26 mouse cellular contexts compared by ENCODE assay signal in the genomic region with DNA sequence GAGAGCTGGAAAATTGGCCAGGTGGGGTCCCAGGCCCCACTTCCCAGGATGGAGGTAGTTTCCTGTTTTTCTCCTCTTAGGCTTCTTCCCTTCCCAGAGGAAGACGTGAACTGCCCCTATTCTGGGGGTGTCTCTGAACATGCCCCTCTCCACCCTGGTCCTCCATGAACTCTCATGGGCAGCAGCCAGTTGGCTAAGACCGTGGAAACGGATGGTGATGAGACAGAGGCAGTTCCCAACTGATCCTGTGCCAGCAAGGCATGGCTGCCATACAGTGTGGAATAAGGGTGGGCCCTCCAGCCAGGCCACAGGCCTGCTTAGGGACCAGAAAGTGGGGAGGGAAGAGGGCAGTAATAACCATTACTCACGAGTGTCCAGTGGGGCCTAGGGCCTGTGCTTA. TPM values are rescaled to one million over a fixed set of nuclear protein-coding genes. Genes with fewer than 3 reads are reported as not detected.
DNase-seq lines count a peak whose midpoint lies in the region; ATAC-seq and TF ChIP-seq lines count a peak whose summit lies in the region.
"Had no signal": no experiment of that assay in that cellular context is flagged by ENCODE, and none has a peak within 500 bp of the region (broad histone marks: within the 10 kb centered on the region; RNA-seq: fewer than 3 reads in every experiment).

No protein-coding gene starts in this region.

- TF ChIP-seq EP300 in lung, postnatal 0 days (IDR thresholded peaks at IDR 0.05), result no peak

- no peak for DNase-seq in embryonic facial prominence, embryonic 10.5 days (ENCODE audit: low spot score)
- no peak for DNase-seq in limb, embryonic 10.5 days (ENCODE audit: low spot score)
- DNase-seq in lung, postnatal 0 days (ENCODE audit: low spot score), result no peak
- DNase-seq in lung, adult 2 months, result no peak
- peak; percentile 44 to 74 for DNase-seq in lung, postnatal 4 days
- no peak for DNase-seq in lung, postnatal 25 days (ENCODE audit: low spot score)
- DNase-seq: adrenal gland, adult 2 months; adrenal gland, postnatal 10 days; adrenal gland, postnatal 25 days; B cell, adult 2 months; cerebellum, adult 11 months; cerebellum, adult 18-20 months; cerebellum, adult 8-10 months; cerebellum, adult 9-11 months; cerebellum, postnatal 14 days; cerebellum, postnatal 36 days; embryo, embryonic 11 days; forebrain, postnatal 0 days had no signal

- H3K9ac ChIP-seq in embryonic facial prominence, embryonic 15.5 days, result no peak overlapping the region
- 0 out of 2 replicates have a peak overlapping the region, but pooled peaks have one; percentile 18 for H3K9ac ChIP-seq in limb, embryonic 12.5 days (replicated peaks)
- H3K9ac ChIP-seq in lung, postnatal 0 days (replicated peaks; ENCODE audit: low read depth), result no peak overlapping the region
- H3K9ac ChIP-seq: embryonic facial prominence, embryonic 12.5 days; forebrain, embryonic 13.5 days; forebrain, embryonic 15.5 days; forebrain, postnatal 0 days had no signal

- H3K9me3 ChIP-seq in embryonic facial prominence, embryonic 15.5 days (replicated peaks), result no peaks in the 10 kb centered on the region
- H3K9me3 ChIP-seq in embryonic facial prominence, embryonic 10.5 days, result no peaks in the 10 kb centered on the region
- no peaks in the 10 kb centered on the region for H3K9me3 ChIP-seq in limb, embryonic 12.5 days
- no peaks in the 10 kb centered on the region for H3K9me3 ChIP-seq in limb, embryonic 10.5 days (replicated peaks)
- no peaks in the 10 kb centered on the region for H3K9me3 ChIP-seq in lung, postnatal 0 days (ENCODE audit: low read length)
- H3K9me3 ChIP-seq: embryonic facial prominence, embryonic 12.5 days; forebrain, embryonic 13.5 days; forebrain, embryonic 15.5 days; G1E had no signal

- no peak for TF ChIP-seq CTCF in lung, postnatal 0 days (IDR thresholded peaks at IDR 0.05)
- TF ChIP-seq CTCF in lung, adult 2 months (IDR thresholded peaks at IDR 0.05; ENCODE audit: insufficient read depth, low read length), result no peak

- H3K4me2 ChIP-seq in embryonic facial prominence, embryonic 15.5 days (replicated peaks), result no peak overlapping the region
- H3K4me2 ChIP-seq in limb, embryonic 12.5 days, result no peak overlapping the region
- H3K4me2 ChIP-seq in lung, postnatal 0 days (replicated peaks; ENCODE audit: low read depth, low read length), result no peak overlapping the region
- H3K4me2 ChIP-seq: embryonic facial prominence, embryonic 12.5 days; forebrain, embryonic 13.5 days; forebrain, embryonic 15.5 days had no signal

- H3K27ac ChIP-seq in embryonic facial prominence, embryonic 15.5 days (replicated peaks), result no peak overlapping the region
- H3K27ac ChIP-seq in embryonic facial prominence, embryonic 10.5 days (replicated peaks), result no peak overlapping the region
- H3K27ac ChIP-seq in limb, embryonic 12.5 days, result no peak overlapping the region
- no peak overlapping the region for H3K27ac ChIP-seq in limb, embryonic 10.5 days
- no peak overlapping the region for H3K27ac ChIP-seq in lung, postnatal 0 days (ENCODE audit: low read length)
- H3K27ac ChIP-seq: embryonic facial prominence, embryonic 12.5 days; forebrain, embryonic 13.5 days; forebrain, embryonic 15.5 days had no signal

- peaks cover 28% of the 10 kb centered on the region for H3K27me3 ChIP-seq in embryonic facial prominence, embryonic 15.5 days
- H3K27me3 ChIP-seq in embryonic facial prominence, embryonic 10.5 days (replicated peaks; ENCODE audit: low read depth, poor library complexity, severe bottlenecking), result peaks cover 35% of the 10 kb centered on the region
- peaks cover 37% of the 10 kb centered on the region for H3K27me3 ChIP-seq in limb, embryonic 12.5 days
- peaks cover 33% of the 10 kb centered on the region for H3K27me3 ChIP-seq in limb, embryonic 10.5 days (ENCODE audit: low read depth, poor library complexity, severe bottlenecking)
- H3K27me3 ChIP-seq in lung, postnatal 0 days (replicated peaks; ENCODE audit: insufficient read depth, low read length), result peaks cover 4% of the 10 kb centered on the region; the same call in 1 of the 2 replicates

- no peaks in the 10 kb centered on the region for H3K4me1 ChIP-seq in embryonic facial prominence, embryonic 15.5 days
- H3K4me1 ChIP-seq in embryonic facial prominence, embryonic 10.5 days, result no peaks in the 10 kb centered on the region
- no peaks in the 10 kb centered on the region for H3K4me1 ChIP-seq in limb, embryonic 12.5 days (replicated peaks)
- H3K4me1 ChIP-seq in limb, embryonic 10.5 days, result peaks cover 6% of the 10 kb centered on the region
- H3K4me1 ChIP-seq in lung, postnatal 0 days (ENCODE audit: insufficient read depth, low read depth, low read length), result no peaks in the 10 kb centered on the region
- H3K4me1 ChIP-seq in lung, adult 2 months (ENCODE audit: control insufficient read depth, insufficient read depth, low read length), result no peaks in the 10 kb centered on the region
- H3K4me1 ChIP-seq: embryonic facial prominence, embryonic 12.5 days; forebrain, embryonic 13.5 days; forebrain, embryonic 15.5 days had no signal

- no peak for TF ChIP-seq POLR2A in lung, adult 2 months (IDR thresholded peaks at IDR 0.05; ENCODE audit: borderline replicate concordance, extremely low read depth, low read depth, low read length)

- WGBS in embryonic facial prominence, embryonic 15.5 days, result 75% methylated on average over 4 of the region's 4 CpGs
- 76% methylated on average over 4 of the region's 4 CpGs for WGBS in embryonic facial prominence, embryonic 10.5 days
- WGBS in limb, embryonic 12.5 days, result 73% methylated on average over 4 of the region's 4 CpGs
- WGBS in limb, embryonic 10.5 days, result 74% methylated on average over 4 of the region's 4 CpGs
- WGBS in lung, postnatal 0 days, result 57% methylated on average over 4 of the region's 4 CpGs
- 64% methylated on average over 4 of the region's 4 CpGs for WGBS in lung, adult 2 months

- H3K4me3 ChIP-seq in embryonic facial prominence, embryonic 15.5 days (replicated peaks), result no peak overlapping the region
- no peak overlapping the region for H3K4me3 ChIP-seq in embryonic facial prominence, embryonic 10.5 days
- no peak overlapping the region for H3K4me3 ChIP-seq in limb, embryonic 12.5 days (replicated peaks)
- no peak overlapping the region for H3K4me3 ChIP-seq in limb, embryonic 10.5 days
- no peak overlapping the region for H3K4me3 ChIP-seq in lung, postnatal 0 days (ENCODE audit: low read depth, low read length)
- no peak overlapping the region for H3K4me3 ChIP-seq in lung, adult 2 months (replicated peaks; ENCODE audit: extremely low read depth, low read depth, low read length)
- H3K4me3 ChIP-seq: embryonic facial prominence, embryonic 12.5 days; erythroblast, embryonic 14.5 days; forebrain, embryonic 13.5 days; forebrain, embryonic 15.5 days had no signal

- ATAC-seq in embryonic facial prominence, embryonic 15.5 days (ENCODE audit: insufficient number of reproducible peaks, low FRiP score, low TSS enrichment, low read depth), result peak; percentile 11; the same call in 1 of the 2 replicates
- ATAC-seq in limb, embryonic 12.5 days (ENCODE audit: insufficient number of reproducible peaks, insufficient read depth, low FRiP score, low TSS enrichment, low read depth), result no peak
- ATAC-seq in lung, postnatal 0 days, result peak; percentile 58; the same call in 1 of the 2 replicates
- ATAC-seq: CD4-positive, CD25-positive, alpha-beta regulatory T cell, adult 4 months; forebrain, embryonic 13.5 days; forebrain, embryonic 15.5 days; forebrain, postnatal 0 days had no signal

- H3K36me3 ChIP-seq in embryonic facial prominence, embryonic 15.5 days, result no peaks in the 10 kb centered on the region
- no peaks in the 10 kb centered on the region for H3K36me3 ChIP-seq in embryonic facial prominence, embryonic 10.5 days (replicated peaks)
- no peaks in the 10 kb centered on the region for H3K36me3 ChIP-seq in limb, embryonic 12.5 days
- no peaks in the 10 kb centered on the region for H3K36me3 ChIP-seq in limb, embryonic 10.5 days
- no peaks in the 10 kb centered on the region for H3K36me3 ChIP-seq in lung, postnatal 0 days (ENCODE audit: insufficient read depth, low read length)
- H3K36me3 ChIP-seq: embryonic facial prominence, embryonic 12.5 days; forebrain, embryonic 15.5 days; G1E had no signal

RNA-seq across cellular contexts. Expression of gene Iba57, which starts 7.0 kb away (rescaled TPM):
- polyA plus RNA-seq in embryonic facial prominence, embryonic 15.5 days (2015; fragmentation: Nextera tagmentation; extraction: Ambion mirVana), result 5.4 and 6.5 TPM in 2 replicates
- polyA plus RNA-seq in embryonic facial prominence, embryonic 10.5 days (2016; fragmentation: Nextera tagmentation; extraction: Ambion mirVana), result 4.0 and 4.7 TPM in 2 replicates
- 4.5 and 5.0 TPM in 2 replicates for polyA plus RNA-seq in limb, embryonic 12.5 days (2016; fragmentation: Nextera tagmentation; extraction: Ambion mirVana)
- polyA plus RNA-seq in limb, embryonic 10.5 days (2016; fragmentation: Nextera tagmentation; extraction: Ambion mirVana), result 3.3 and 4.5 TPM in 2 replicates
- polyA plus RNA-seq in lung, postnatal 0 days (2015; fragmentation: Nextera tagmentation; extraction: Ambion mirVana), result 3.1 and 3.9 TPM in 2 replicates
- polyA plus RNA-seq in lung, adult 2 months (2012; rRNA removed), result 3.7 and 3.9 TPM in 2 replicates

RNA-seq across cellular contexts. Expression of gene Gjc2, which starts 12.5 kb away (rescaled TPM):
- 0.52 and 0.74 TPM in 2 replicates for polyA plus RNA-seq in embryonic facial prominence, embryonic 15.5 days (2015; fragmentation: Nextera tagmentation; extraction: Ambion mirVana)
- 0.15 TPM in 1 of 2 replicates, not detected in the other for polyA plus RNA-seq in embryonic facial prominence, embryonic 10.5 days (2016; fragmentation: Nextera tagmentation; extraction: Ambion mirVana)
- polyA plus RNA-seq in limb, embryonic 12.5 days (2016; fragmentation: Nextera tagmentation; extraction: Ambion mirVana), result 0.65 and 1.2 TPM in 2 replicates
- 0.23 TPM in 1 of 2 replicates, not detected in the other for polyA plus RNA-seq in limb, embryonic 10.5 days (2016; fragmentation: Nextera tagmentation; extraction: Ambion mirVana)
- polyA plus RNA-seq in lung, postnatal 0 days (2015; fragmentation: Nextera tagmentation; extraction: Ambion mirVana), result 1.8 and 2.5 TPM in 2 replicates
- polyA plus RNA-seq in lung, adult 2 months (2012; rRNA removed), result 1.7 and 3.5 TPM in 2 replicates
- polyA plus RNA-seq: CD4-positive, CD25-positive, alpha-beta regulatory T cell, adult 4 months; forebrain, embryonic 13.5 days; G1E had no signal

RNA-seq across cellular contexts. Expression of gene Guk1, which starts 21.5 kb away (rescaled TPM):
- 111 and 113 TPM in 2 replicates for polyA plus RNA-seq in embryonic facial prominence, embryonic 15.5 days (2015; fragmentation: Nextera tagmentation; extraction: Ambion mirVana)
- polyA plus RNA-seq in embryonic facial prominence, embryonic 10.5 days (2016; fragmentation: Nextera tagmentation; extraction: Ambion mirVana), result 133 and 146 TPM in 2 replicates
- polyA plus RNA-seq in limb, embryonic 12.5 days (2016; fragmentation: Nextera tagmentation; extraction: Ambion mirVana), result 121 and 130 TPM in 2 replicates
- 145 and 155 TPM in 2 replicates for polyA plus RNA-seq in limb, embryonic 10.5 days (2016; fragmentation: Nextera tagmentation; extraction: Ambion mirVana)
- polyA plus RNA-seq in lung, postnatal 0 days (2015; fragmentation: Nextera tagmentation; extraction: Ambion mirVana), result 151 and 168 TPM in 2 replicates
- polyA plus RNA-seq in lung, adult 2 months (2012; rRNA removed), result 100 and 126 TPM in 2 replicates

RNA-seq across cellular contexts. Expression of gene Mrpl55, which starts 31.7 kb away (rescaled TPM):
- 82.3 and 82.8 TPM in 2 replicates for polyA plus RNA-seq in embryonic facial prominence, embryonic 15.5 days (2015; fragmentation: Nextera tagmentation; extraction: Ambion mirVana)
- polyA plus RNA-seq in embryonic facial prominence, embryonic 10.5 days (2016; fragmentation: Nextera tagmentation; extraction: Ambion mirVana), result 119 and 128 TPM in 2 replicates
- polyA plus RNA-seq in limb, embryonic 12.5 days (2016; fragmentation: Nextera tagmentation; extraction: Ambion mirVana), result 93.9 and 94.7 TPM in 2 replicates
- polyA plus RNA-seq in limb, embryonic 10.5 days (2016; fragmentation: Nextera tagmentation; extraction: Ambion mirVana), result 123 and 131 TPM in 2 replicates
- 60.0 and 74.0 TPM in 2 replicates for polyA plus RNA-seq in lung, postnatal 0 days (2015; fragmentation: Nextera tagmentation; extraction: Ambion mirVana)
- 26.0 and 27.0 TPM in 2 replicates for polyA plus RNA-seq in lung, adult 2 months (2012; rRNA removed)

RNA-seq across cellular contexts. Expression of gene Obscn, which starts 34.3 kb away (rescaled TPM):
- 2.4 and 3.5 TPM in 2 replicates for polyA plus RNA-seq in embryonic facial prominence, embryonic 15.5 days (2015; fragmentation: Nextera tagmentation; extraction: Ambion mirVana)
- 0.05 and 0.24 TPM in 2 replicates for polyA plus RNA-seq in embryonic facial prominence, embryonic 10.5 days (2016; fragmentation: Nextera tagmentation; extraction: Ambion mirVana)
- polyA plus RNA-seq in limb, embryonic 12.5 days (2016; fragmentation: Nextera tagmentation; extraction: Ambion mirVana), result 0.70 and 1.00 TPM in 2 replicates
- 0.11 and 0.13 TPM in 2 replicates for polyA plus RNA-seq in limb, embryonic 10.5 days (2016; fragmentation: Nextera tagmentation; extraction: Ambion mirVana)
- 0.92 and 1.5 TPM in 2 replicates for polyA plus RNA-seq in lung, postnatal 0 days (2015; fragmentation: Nextera tagmentation; extraction: Ambion mirVana)
- 5.3 and 19.0 TPM in 2 replicates for polyA plus RNA-seq in lung, adult 2 months (2012; rRNA removed)
- polyA plus RNA-seq: CD4-positive, CD25-positive, alpha-beta regulatory T cell, adult 4 months had no signal

Comparison
In these comparisons a context has a peak if more than half of its experiments do, and no peak if none do; other contexts are left out.
1. DNase-seq: peak in lung, postnatal 4 days (2 of 2); none in embryonic facial prominence, embryonic 10.5 days (single experiment), limb, embryonic 10.5 days (single experiment), lung, postnatal 0 days (single experiment), lung, adult 2 months (single experiment) and lung, postnatal 25 days (single experiment).